Mouse (Mus musculus) ES-Bruce4 (cell line): ENCODE measurements at regions not wholly inside any gene's neighbourhood (a gene's known extent, or its start where the extent isn't known, plus 50 kb on each side); places are given as distances from the start of the nearest gene placed in this dataset.
"Not testable (repeated sequence)": the region's sequence is repeated elsewhere in the genome, so short reads cannot be mapped to it uniquely, and the experiment has no call there.

ENCODE experiments used
- H3K27ac ChIP-seq: 2 replicates; pipeline ENCODE4 v1.5.1; 2012; ENCODE audit warnings: low read length, inconsistent platforms; ENCODE audit not compliant: insufficient read depth
- H3K27me3 ChIP-seq: 2 replicates; pipeline ENCODE4 v1.6.1; 2012; ENCODE audit warnings: mild to moderate bottlenecking, low read length, inconsistent platforms; ENCODE audit not compliant: control insufficient read depth, poor library complexity, insufficient read depth, severe bottlenecking
- H3K36me3 ChIP-seq: 2 replicates; pipeline ENCODE4 v1.6.1; 2012; ENCODE audit warnings: inconsistent platforms, mild to moderate bottlenecking, low read length, moderate library complexity; ENCODE audit not compliant: control insufficient read depth, poor library complexity, insufficient read depth, severe bottlenecking
- H3K4me1 ChIP-seq: one replicate; pipeline ENCODE4 v1.8.1; 2011; ENCODE audit warnings: low read length; ENCODE audit not compliant: control insufficient read depth, insufficient read depth
- H3K4me3 ChIP-seq: 2 replicates; pipeline ENCODE4 v1.5.1; 2011; ENCODE audit warnings: low read depth, mild to moderate bottlenecking, low read length
- H3K9ac ChIP-seq: 2 replicates; pipeline ENCODE4 v1.6.1; 2012; ENCODE audit warnings: low read depth, mild to moderate bottlenecking, inconsistent platforms; ENCODE audit not compliant: poor library complexity, severe bottlenecking
- H3K9me3 ChIP-seq: replicated peaks from 2 replicates; pipeline ENCODE4 v1.6.1; 2012; ENCODE audit warnings: mild to moderate bottlenecking, low read length, inconsistent platforms; ENCODE audit not compliant: control insufficient read depth, poor library complexity, insufficient read depth, severe bottlenecking
- CTCF ChIP-seq: IDR thresholded peaks from one replicate; pipeline ENCODE4 v1.8.1; 2011; ENCODE audit warnings: low read depth, low read length
- EP300 ChIP-seq: IDR thresholded peaks from 2 replicates; pipeline ENCODE4 v1.6.1; 2011; ENCODE audit warnings: low read depth, low read length; ENCODE audit not compliant: insufficient read depth
- POLR2A ChIP-seq: IDR thresholded peaks from one replicate; pipeline ENCODE4 v1.8.1; 2011; ENCODE audit warnings: low read length; ENCODE audit not compliant: insufficient read depth

DNA sequence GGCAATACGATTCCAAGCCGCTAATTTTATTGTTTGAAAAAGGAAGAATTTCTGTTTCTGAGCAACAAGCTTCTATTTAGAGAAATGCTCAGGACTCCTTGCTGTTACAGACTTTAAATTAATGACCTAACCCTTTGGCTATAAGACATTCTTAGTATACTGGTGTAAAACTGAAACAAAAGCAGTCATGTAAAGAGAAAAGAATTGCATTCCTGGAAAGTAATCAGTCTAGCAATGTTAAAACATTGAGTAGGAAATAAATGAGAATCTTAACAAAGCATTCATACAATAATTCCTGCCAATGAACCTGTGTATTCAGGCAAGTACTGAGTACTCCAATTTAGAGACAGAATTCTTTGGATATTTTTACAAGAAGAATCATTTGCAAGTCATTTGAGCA lies 587.2 kb upstream of the Pdzrn3 start:
- TF ChIP-seq POLR2A (no peak), EP300 (no peak), CTCF (no peak)
- Histone ChIP-seq H3K27ac (no peak overlapping the region), H3K4me1 (no peaks in the 10 kb centered on the region), H3K4me3 (no peak overlapping the region), H3K9ac (no peak overlapping the region), H3K36me3 (no peaks in the 10 kb centered on the region), H3K27me3 (no peaks in the 10 kb centered on the region), H3K9me3 (no peaks in the 10 kb centered on the region)

DNA sequence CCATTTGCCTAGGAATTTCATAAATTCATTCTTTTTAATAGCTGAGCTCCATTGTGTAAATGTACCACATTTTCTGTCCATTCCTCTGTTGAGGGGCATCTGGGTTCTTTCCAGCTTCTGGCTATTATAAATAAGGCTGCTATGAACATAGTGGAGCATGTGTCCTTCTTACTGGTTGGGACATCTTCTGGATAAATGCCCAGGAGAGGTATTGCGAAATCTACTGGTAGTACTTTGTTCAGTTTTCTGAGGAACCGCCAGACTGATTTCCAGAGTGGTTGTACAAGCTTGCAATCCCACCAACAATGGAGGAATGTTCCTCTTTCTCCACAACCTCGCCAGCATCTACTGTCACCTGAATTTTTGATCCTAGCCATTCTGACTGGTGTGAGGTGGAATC lies 583.8 kb upstream of the Pdzrn3 start:
- not testable (repeated sequence) for H3K27ac ChIP-seq, H3K9ac ChIP-seq, H3K27me3 ChIP-seq, H3K4me1 ChIP-seq, H3K36me3 ChIP-seq, H3K4me3 ChIP-seq, H3K9me3 ChIP-seq

DNA sequence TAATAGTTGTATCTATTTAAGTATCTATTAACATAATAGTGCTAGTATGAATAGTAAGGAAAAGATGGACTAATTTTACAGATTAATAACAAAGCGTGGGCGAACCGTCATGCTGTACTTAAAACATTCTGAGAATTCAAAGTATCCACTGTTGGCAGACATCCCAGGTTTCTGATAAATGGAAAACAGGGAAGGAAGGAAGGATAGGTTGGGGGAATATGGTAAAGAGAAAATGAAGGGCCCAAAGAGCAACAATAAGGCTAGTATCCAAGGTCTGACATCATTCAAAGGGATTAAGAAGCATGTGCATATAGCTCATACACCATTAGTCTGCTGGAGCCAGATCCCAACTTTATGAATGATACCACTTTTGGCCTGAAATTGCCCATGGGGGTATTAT lies 572.0 kb upstream of the Pdzrn3 start:
- H3K9me3 ChIP-seq, result no peaks in the 10 kb centered on the region
- no peaks in the 10 kb centered on the region for H3K27me3 ChIP-seq
- H3K36me3 ChIP-seq, result no peaks in the 10 kb centered on the region
- H3K9ac ChIP-seq, result no peak overlapping the region
- H3K4me1 ChIP-seq, result no peaks in the 10 kb centered on the region
- TF ChIP-seq EP300 (no peak), CTCF (no peak), POLR2A (no peak)
- H3K4me3 ChIP-seq, result no peak overlapping the region
- H3K27ac ChIP-seq, result no peak overlapping the region

DNA sequence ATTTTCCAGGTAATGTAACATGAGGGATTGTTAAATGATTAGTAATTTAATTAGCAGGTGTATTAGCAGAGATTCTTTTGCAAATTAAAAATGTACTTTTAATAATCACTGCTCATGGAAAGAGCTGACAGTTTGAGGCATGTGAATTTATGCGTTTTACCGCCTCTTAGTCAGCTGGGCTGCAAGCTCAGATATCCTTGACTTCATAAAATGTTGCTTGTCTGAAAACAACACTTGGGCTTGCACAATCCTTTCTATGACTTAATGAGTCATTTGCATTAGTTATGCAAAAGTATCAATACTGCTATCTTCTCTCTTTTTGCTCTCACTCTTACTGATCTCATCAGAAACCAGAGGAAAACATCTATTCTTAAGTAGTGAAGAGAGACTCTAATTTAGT lies 571.3 kb upstream of the Pdzrn3 start:
- Histone ChIP-seq H3K36me3 (no peaks in the 10 kb centered on the region), H3K9me3 (no peaks in the 10 kb centered on the region), H3K4me3 (no peak overlapping the region), H3K4me1 (no peaks in the 10 kb centered on the region), H3K9ac (no peak overlapping the region), H3K27me3 (no peaks in the 10 kb centered on the region), H3K27ac (no peak overlapping the region)
- no peak for TF ChIP-seq POLR2A
- no peak for TF ChIP-seq CTCF
- TF ChIP-seq EP300, result no peak

DNA sequence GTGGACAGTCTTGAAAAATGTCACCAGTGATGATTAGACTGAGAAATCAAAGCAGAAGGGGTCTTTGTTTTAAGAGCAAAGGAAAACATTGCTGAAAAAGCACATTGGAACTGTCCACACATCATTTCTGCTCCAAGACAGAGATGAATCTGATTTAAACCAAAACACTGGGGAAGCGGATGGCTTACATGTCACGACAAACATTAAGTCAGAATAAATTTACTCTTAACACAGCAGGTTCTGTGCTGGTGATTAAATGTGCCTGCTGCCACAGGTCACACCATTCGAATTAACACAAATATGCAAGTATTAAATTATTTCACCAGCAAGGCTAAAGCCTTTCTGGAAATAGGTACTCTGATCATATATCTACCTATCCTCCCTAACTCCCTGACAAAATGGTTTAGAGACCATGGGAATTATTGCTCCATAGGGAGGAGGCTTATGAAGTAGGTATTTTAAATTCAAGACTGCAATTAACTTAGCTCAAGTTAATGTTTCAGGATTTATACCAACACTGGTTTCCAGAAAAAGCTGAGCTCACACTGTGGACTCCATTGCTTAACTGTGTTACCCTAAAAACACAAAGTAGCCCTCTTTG lies 562.7 kb upstream of the Pdzrn3 start:
- Histone ChIP-seq H3K9ac (no peak overlapping the region), H3K36me3 (no peaks in the 10 kb centered on the region), H3K4me1 (no peaks in the 10 kb centered on the region), H3K27me3 (no peaks in the 10 kb centered on the region), H3K4me3 (no peak overlapping the region), H3K9me3 (no peaks in the 10 kb centered on the region), H3K27ac (no peak overlapping the region)
- TF ChIP-seq POLR2A (no peak), EP300 (no peak), CTCF (no peak)

DNA sequence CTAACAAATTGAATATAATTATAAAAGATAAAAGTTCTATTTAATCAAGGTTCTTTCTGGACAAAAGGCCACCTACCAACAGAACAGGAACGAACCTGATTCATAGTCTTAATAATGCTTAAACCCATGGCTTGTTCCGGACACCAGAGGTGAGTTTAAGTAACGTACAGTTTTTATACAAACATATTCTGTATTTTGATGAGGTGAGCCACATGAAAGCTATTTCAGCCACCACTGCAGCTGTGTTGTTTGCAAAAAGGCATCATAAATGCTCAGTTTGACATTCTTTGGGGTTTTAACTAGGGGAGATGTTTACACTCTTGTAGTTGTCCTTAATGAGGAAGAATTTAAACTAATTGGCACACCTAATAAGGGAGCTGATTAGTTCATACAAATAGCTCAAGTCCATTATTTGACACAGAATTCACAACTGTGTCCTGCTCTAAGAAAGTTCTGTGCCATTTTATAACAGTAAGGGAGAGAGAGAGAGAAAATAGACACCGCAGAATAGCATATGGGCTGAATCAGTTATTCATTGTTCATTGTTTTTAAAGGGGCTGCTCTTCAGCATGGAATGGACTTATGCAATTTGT lies 560.8 kb upstream of the Pdzrn3 start:
- Histone ChIP-seq H3K27me3 (no peaks in the 10 kb centered on the region), H3K9me3 (no peaks in the 10 kb centered on the region), H3K9ac (no peak overlapping the region), H3K4me3 (no peak overlapping the region), H3K27ac (no peak overlapping the region), H3K36me3 (no peaks in the 10 kb centered on the region), H3K4me1 (no peaks in the 10 kb centered on the region)
- TF ChIP-seq CTCF (no peak), POLR2A (no peak), EP300 (no peak)
